Mouse (Mus musculus) kidney, embryonic 14.5 days (tissue): ENCODE measurements around the gene Pla2g12b. TPM values are rescaled to one million over a fixed set of nuclear protein-coding genes. Genes with fewer than 3 reads are reported as not detected.

ENCODE experiments used
- ATAC-seq: fragments of 200-750 bp; cut with Nextera tagmentation; 2 replicates; pipeline ENCODE4 v1.8.0; 2017; ENCODE audit warnings: moderate number of reproducible peaks, mild to moderate bottlenecking, moderate TSS enrichment, moderate library complexity; ENCODE audit not compliant: low FRiP score, low TSS enrichment
- H3K27ac ChIP-seq: fragments of 300-500 bp; sonication (generic); 2 replicates; pipeline ENCODE4 v1.5.1; 2014; ENCODE audit warnings: low read depth, mild to moderate bottlenecking, low read length, moderate library complexity, mixed read lengths
- H3K27me3 ChIP-seq: fragments of 300-500 bp; sonication (generic); 2 replicates; pipeline ENCODE4 v1.6.1; 2014; ENCODE audit warnings: mild to moderate bottlenecking, low read length; ENCODE audit not compliant: control insufficient read depth, insufficient read depth
- H3K36me3 ChIP-seq: fragments of 300-500 bp; sonication (generic); 2 replicates; pipeline ENCODE4 v1.6.1; 2014; ENCODE audit warnings: low read length, mixed read lengths; ENCODE audit not compliant: control insufficient read depth, insufficient read depth
- H3K4me1 ChIP-seq: fragments of 300-500 bp; sonication (generic); 2 replicates; pipeline ENCODE4 v1.6.1; 2014; ENCODE audit warnings: low read length, mixed read lengths; ENCODE audit not compliant: control insufficient read depth, insufficient read depth
- H3K4me2 ChIP-seq: fragments of 300-500 bp; sonication (generic); replicated peaks from 2 replicates; pipeline ENCODE4 v1.6.1; 2014; ENCODE audit warnings: low read depth, mild to moderate bottlenecking, low read length
- H3K4me3 ChIP-seq: fragments of 300-500 bp; sonication (generic); 2 replicates; pipeline ENCODE4 v1.5.1; 2014; ENCODE audit warnings: mild to moderate bottlenecking, low read length
- H3K9ac ChIP-seq: fragments of 300-500 bp; sonication (generic); 2 replicates; pipeline ENCODE4 v1.6.1; 2014; ENCODE audit warnings: low read depth, mild to moderate bottlenecking, low read length, moderate library complexity
- H3K9me3 ChIP-seq: fragments of 300-500 bp; sonication (generic); 2 replicates; pipeline ENCODE4 v1.6.1; 2016; ENCODE audit warnings: low read length; ENCODE audit not compliant: control insufficient read depth
- WGBS: fragments of 180-500 bp; shearing (Covaris S2); extraction: QIAGEN DNeasy Blood & Tissue Kit; methylation state at CpG from one replicate; pipeline ENCODE4 v1.1.7; 2014; 5-methylcytosine and 5-hydroxymethylcytosine counted together
- polyA plus RNA-seq: library from polyadenylated mRNA; unstranded; fragments of >200 nt; fragmentation: Nextera tagmentation; extraction: Ambion mirVana; gene quantifications from 2 replicates; pipeline ENCODE4 v1.2.1, GENCODE M21; 2014

Pla2g12b gene
- 0.19 and 0.85 TPM in 2 replicates for polyA plus RNA-seq

- Histone ChIP-seq H3K9ac (no peak within 1 kb of the TSS), H3K9me3 (no peaks in the 10 kb centered on the region), H3K27ac (no peak within 1 kb of the TSS), H3K36me3 (no peaks in the 10 kb centered on the region), H3K27me3 (no peaks in the 10 kb centered on the region), H3K4me1 (no peaks in the 10 kb centered on the region), H3K4me3 (no peak within 1 kb of the TSS), H3K4me2 (no peak within 1 kb of the TSS)
- peak; percentile 47; the same call in 1 of the 2 replicates for ATAC-seq
- WGBS = 71% methylated on average over 21 of the region's 21 CpGs
Measured at GRCm38 (mm10) chr10:59402899-59403792, at the start of gene Pla2g12b. Pla2g12b (plus strand) TSS chr10:59403660.

GRCm38 (mm10) chr10:59354120-59354519 is 49.3 kb upstream of the Pla2g12b start:
- no peak for ATAC-seq
- H3K4me3 ChIP-seq = no peak overlapping the region
- H3K27me3 ChIP-seq = no peaks in the 10 kb centered on the region
- peaks cover 49% of the 10 kb centered on the region for H3K36me3 ChIP-seq
- WGBS = 83% methylated on average over 12 of the region's 12 CpGs
- H3K9me3 ChIP-seq = no peaks in the 10 kb centered on the region
- no peak overlapping the region for H3K9ac ChIP-seq
- H3K27ac ChIP-seq = no peak overlapping the region
- no peaks in the 10 kb centered on the region for H3K4me1 ChIP-seq
- no peak overlapping the region for H3K4me2 ChIP-seq

GRCm38 (mm10) chr10:59355020-59355419 is 48.4 kb upstream of the Pla2g12b start:
- H3K9ac ChIP-seq = no peak overlapping the region
- H3K4me2 ChIP-seq = no peak overlapping the region
- H3K4me1 ChIP-seq = no peaks in the 10 kb centered on the region
- no peak overlapping the region for H3K27ac ChIP-seq
- no peaks in the 10 kb centered on the region for H3K27me3 ChIP-seq
- ATAC-seq = no peak
- H3K4me3 ChIP-seq = no peak overlapping the region
- WGBS = 39% methylated on average over 8 of the region's 8 CpGs
- no peaks in the 10 kb centered on the region for H3K9me3 ChIP-seq
- H3K36me3 ChIP-seq = peaks cover 47% of the 10 kb centered on the region

- peaks cover 45% of the 10 kb centered on the region for H3K36me3 ChIP-seq
Measured at GRCm38 (mm10) chr10:59358744-59359143, 44.7 kb upstream of the Pla2g12b start.

GRCm38 (mm10) chr10:59363208-59363607 is 40.3 kb upstream of the Pla2g12b start:
- H3K4me3 ChIP-seq = no peak overlapping the region
- no peaks in the 10 kb centered on the region for H3K4me1 ChIP-seq
- no peaks in the 10 kb centered on the region for H3K9me3 ChIP-seq
- 91% methylated on average over 2 of the region's 2 CpGs for WGBS
- H3K27ac ChIP-seq = no peak overlapping the region
- peaks cover 61% of the 10 kb centered on the region for H3K36me3 ChIP-seq
- H3K4me2 ChIP-seq = no peak overlapping the region
- no peak for ATAC-seq
- no peak overlapping the region for H3K9ac ChIP-seq
- no peaks in the 10 kb centered on the region for H3K27me3 ChIP-seq

More at GRCm38 (mm10) chr10:59358744-59359143, 44.7 kb upstream of the Pla2g12b start:
- Histone ChIP-seq H3K4me1 (no peaks in the 10 kb centered on the region), H3K4me3 (no peak overlapping the region), H3K27ac (no peak overlapping the region), H3K27me3 (no peaks in the 10 kb centered on the region), H3K9me3 (no peaks in the 10 kb centered on the region), H3K4me2 (no peak overlapping the region), H3K9ac (no peak overlapping the region)
- WGBS = 93% methylated on average over 4 of the region's 4 CpGs
- ATAC-seq = no peak

GRCm38 (mm10) chr10:59364551-59364950 is 38.9 kb upstream of the Pla2g12b start:
- peaks cover 70% of the 10 kb centered on the region for H3K36me3 ChIP-seq
- H3K4me1 ChIP-seq = no peaks in the 10 kb centered on the region
- no peak overlapping the region for H3K4me2 ChIP-seq
- no peaks in the 10 kb centered on the region for H3K9me3 ChIP-seq
- no peak overlapping the region for H3K4me3 ChIP-seq
- no peak overlapping the region for H3K9ac ChIP-seq
- no peak for ATAC-seq
- H3K27me3 ChIP-seq = no peaks in the 10 kb centered on the region
- WGBS = 89% methylated on average over 3 of the region's 3 CpGs
- H3K27ac ChIP-seq = no peak overlapping the region

- Histone ChIP-seq H3K9ac (no peak overlapping the region), H3K4me1 (no peaks in the 10 kb centered on the region), H3K27me3 (no peaks in the 10 kb centered on the region), H3K4me3 (no peak overlapping the region), H3K4me2 (no peak overlapping the region), H3K27ac (no peak overlapping the region), H3K9me3 (no peaks in the 10 kb centered on the region), H3K36me3 (peaks cover 79% of the 10 kb centered on the region)
- ATAC-seq = no peak
- WGBS = 85% methylated on average over 5 of the region's 5 CpGs
Measured at GRCm38 (mm10) chr10:59365804-59366589, 37.5 kb upstream of the Pla2g12b start.

GRCm38 (mm10) chr10:59366746-59367145 is 36.7 kb upstream of the Pla2g12b start:
- Histone ChIP-seq H3K4me1 (no peaks in the 10 kb centered on the region), H3K9me3 (no peaks in the 10 kb centered on the region), H3K4me3 (no peak overlapping the region), H3K9ac (no peak overlapping the region), H3K27ac (no peak overlapping the region), H3K4me2 (no peak overlapping the region), H3K27me3 (no peaks in the 10 kb centered on the region), H3K36me3 (peaks cover 79% of the 10 kb centered on the region)
- 98% methylated on average over 4 of the region's 4 CpGs for WGBS
- ATAC-seq = no peak

- WGBS = 81% methylated on average over 4 of the region's 4 CpGs
- Histone ChIP-seq H3K9ac (no peak overlapping the region), H3K9me3 (no peaks in the 10 kb centered on the region), H3K27me3 (no peaks in the 10 kb centered on the region), H3K27ac (no peak overlapping the region), H3K4me2 (no peak overlapping the region), H3K4me1 (no peaks in the 10 kb centered on the region), H3K4me3 (no peak overlapping the region), H3K36me3 (peaks cover 75% of the 10 kb centered on the region)
- ATAC-seq = no peak
Measured at GRCm38 (mm10) chr10:59367206-59367605, 36.3 kb upstream of the Pla2g12b start.
